Mouse (Mus musculus) lung, adult 10 weeks (tissue): Measurements from ENCODE around the gene Gpr153. TPM values are rescaled to one million over a fixed set of nuclear protein-coding genes. Genes with fewer than 3 reads are reported as not detected.

Source experiments
- polyA plus RNA-seq: library from polyadenylated mRNA; stranded (reverse); fragments of 350-450 nt; fragmentation: Illumina TruSeq; extraction: RNeasy Lipid Tissue Mini Kit (QIAGEN cat#74804); gene quantifications from one replicate; pipeline ENCODE4 v1.2.3, GENCODE M21; 2014; ENCODE audit warnings: low read depth, low replicate concordance; ENCODE audit not compliant: insufficient read depth

The Gpr153 gene
- polyA plus RNA-seq: 8.2 TPM

DNA sequence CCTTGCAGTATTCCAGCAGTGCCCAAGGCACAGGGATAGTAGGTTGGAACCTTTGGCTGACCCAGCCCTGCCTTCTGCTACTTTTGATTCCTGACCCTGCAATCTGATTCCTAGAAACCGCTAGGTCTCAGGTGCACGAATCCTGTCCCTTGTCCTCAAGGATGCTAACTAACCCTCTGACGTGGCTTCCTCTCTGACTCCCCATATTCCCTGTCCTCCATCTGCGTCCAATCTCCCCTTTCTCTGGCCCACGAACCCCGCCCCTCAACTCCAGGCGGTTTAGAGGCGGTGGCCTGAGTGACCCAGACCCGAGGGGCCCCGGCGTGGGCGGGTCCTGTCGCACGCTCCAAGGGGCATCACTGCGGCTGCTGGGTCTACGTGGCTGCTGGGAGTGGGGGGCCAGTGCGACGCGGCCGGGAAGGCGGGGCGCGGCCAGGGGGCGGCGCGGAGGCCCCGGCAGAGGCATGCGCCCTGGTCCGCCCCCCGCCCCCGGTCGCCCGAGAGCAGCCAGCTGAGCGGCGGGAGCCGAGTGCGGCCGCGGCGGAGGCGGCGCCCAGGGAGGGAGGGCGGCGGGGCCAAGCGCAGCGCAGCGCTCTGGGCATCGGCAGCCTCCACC, at the start of gene Gpr153:
Gpr153 (plus strand) TSS at position 612 of the 616 bp plus-strand sequence.

GRCm38 (mm10) chr4:152291562-152291961, 17.5 kb downstream of the Gpr153 start, which contains the start of gene Hes3:
TSS of gene Hes3 (minus strand) at chr4:152291662.

DNA sequence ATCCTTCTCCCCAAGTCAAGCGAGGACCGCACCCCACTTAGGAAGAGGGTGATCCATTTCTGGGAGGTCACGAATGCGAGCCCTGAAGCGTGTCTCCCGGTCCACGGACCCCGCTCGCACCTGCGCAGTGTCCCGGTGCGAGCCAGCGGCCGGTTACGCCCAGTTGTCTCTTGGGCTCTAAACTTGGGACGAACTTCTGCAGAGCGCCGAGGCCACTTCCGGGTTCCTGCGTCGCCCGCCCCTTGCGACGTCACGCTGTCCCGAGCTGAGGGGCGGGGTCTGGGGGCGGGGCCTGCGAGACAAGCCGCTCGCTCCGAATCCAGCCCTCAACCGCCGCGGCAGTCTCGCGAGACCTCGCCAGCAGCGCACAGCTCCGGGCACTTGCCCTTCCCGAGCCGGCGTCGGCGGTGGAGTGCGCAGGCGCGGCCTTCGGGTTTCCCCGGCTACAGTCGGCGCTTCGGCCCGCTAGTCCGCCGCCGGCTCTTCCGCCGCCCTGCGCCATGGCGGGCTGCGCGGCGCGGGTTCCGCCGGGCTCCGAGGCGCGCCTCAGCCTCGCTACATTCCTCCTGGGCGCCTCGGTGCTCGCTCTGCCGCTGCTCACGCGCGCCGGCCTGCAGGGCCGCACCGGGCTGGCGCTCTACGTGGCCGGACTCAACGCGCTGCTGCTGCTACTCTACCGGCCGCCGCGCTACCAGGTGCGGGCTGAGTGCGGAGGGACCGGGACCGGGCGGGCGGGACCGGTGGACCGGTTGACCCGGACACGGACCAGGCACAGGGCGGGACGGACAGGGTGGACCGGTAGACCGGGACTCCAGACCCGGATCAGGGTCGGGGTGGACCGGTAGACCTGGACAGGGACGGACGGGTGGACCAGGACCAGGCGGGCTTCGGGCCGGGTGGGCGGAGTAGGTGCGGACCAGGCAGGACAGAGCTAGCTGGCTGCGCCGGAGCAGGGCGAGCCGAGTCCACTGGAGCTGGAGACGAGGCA, 23.1 kb downstream of the Gpr153 start, which contains the start of gene Icmt:
Icmt (plus strand) TSS at position 354 of the 988 bp plus-strand sequence.

DNA sequence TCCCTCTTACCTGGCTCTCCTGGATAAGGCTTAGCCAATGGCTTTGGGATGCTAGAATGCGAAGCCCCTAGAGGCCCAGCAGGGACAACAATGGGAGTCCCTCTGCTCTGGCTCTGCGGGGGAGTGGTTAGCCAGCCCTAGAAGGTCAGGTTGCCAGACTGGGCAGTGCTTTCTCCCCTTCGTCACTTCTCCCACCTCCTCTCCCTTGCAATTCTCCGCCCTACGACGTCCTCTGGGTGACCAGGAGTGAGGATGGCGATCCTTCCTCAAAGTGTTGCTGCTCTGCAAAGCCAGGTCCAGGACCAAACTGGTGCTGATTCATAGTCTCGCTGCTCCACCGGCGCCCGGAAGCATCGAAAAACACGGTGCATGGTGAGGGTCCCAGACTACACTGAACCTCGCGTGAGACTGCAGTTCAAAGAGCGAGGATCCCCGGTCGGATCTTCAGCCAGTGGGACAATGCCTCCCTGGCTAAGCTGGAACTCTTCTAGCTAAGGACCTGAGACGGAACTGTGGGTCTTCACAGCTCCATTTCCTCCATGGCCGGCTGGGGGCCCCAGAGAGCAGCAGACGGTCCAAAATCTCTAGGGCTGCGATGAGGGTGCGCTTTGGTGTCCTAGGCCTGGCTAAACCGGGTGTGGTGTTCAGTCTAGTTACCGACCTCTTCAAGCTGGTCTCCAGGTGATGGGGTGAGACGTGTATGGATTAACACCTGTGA, 44.6 kb downstream of the Gpr153 start, which contains the start of gene Rnf207:
Rnf207 (minus strand) TSS at position 477 of the 718 bp plus-strand sequence.

DNA sequence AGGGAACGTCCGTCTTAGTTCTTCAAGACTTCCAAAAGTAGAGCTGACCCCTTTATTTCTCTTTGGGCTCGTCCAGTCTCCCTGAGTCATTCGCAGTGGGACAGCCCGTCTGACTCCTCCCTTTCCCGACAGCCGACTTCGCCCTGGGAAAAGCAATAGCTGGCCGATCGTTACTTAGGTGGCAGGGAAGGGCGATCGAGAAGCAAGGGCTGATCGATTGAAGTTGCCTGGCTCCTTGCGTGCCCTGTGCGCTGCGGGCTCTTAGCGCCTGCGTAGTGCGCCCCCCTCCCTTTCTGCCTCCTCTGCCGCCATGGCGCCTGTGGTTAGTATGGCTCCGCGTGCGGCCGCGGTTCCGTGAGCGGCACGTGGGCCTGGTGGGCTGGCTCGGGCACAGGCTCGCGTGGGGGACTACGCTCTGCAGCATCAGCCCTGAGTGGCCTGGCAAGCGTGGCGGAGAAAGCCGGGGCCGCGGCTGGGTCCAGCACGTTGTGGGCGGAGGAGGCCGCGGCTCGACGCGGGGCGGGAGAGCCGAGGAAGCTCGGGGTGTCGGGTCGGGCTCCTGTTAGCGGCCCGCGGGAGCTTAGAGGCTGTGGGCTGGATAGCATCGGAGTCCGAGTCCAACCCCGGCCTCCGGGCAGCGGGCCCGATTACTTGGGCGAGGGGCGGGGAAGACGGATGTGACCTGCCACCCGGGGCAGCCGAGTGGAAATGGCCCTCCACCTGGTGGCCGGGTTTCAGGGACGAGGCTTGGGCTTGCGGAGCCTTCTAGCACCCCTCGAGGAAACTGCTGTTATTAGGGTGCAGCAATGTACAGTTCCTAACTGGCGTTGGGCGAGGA, 51.8 kb downstream of the Gpr153 start, which contains the start of gene Rpl22:
Rpl22 (plus strand) TSS at position 169 of the 838 bp plus-strand sequence.

Other genes with a start within 250 kb of the Gpr153 start
- 9.2 TPM for gene Zbtb48, start 246.6 kb upstream of the Gpr153 start, polyA plus RNA-seq
- not detected for gene Tas1r1, start 235.7 kb upstream of the Gpr153 start, polyA plus RNA-seq
- gene Nol9, start 234.9 kb upstream of the Gpr153 start, polyA plus RNA-seq: 8.4 TPM
- gene Plekhg5, start 201.7 kb upstream of the Gpr153 start, polyA plus RNA-seq: 9.4 TPM
- gene Tnfrsf25, start 158.3 kb upstream of the Gpr153 start, polyA plus RNA-seq: 3.8 TPM
- 2.4 TPM for gene Espn, start 121.9 kb upstream of the Gpr153 start, polyA plus RNA-seq
- gene Hes2, start 115.4 kb upstream of the Gpr153 start, polyA plus RNA-seq: 3.3 TPM
- gene Acot7, start 96.1 kb upstream of the Gpr153 start, polyA plus RNA-seq: 118 TPM
- gene Hes3, start 17.4 kb downstream of the Gpr153 start, polyA plus RNA-seq: not detected
- 23.1 TPM for gene Icmt, start 23.0 kb downstream of the Gpr153 start, polyA plus RNA-seq
- 0.60 TPM for gene Rnf207, start 44.8 kb downstream of the Gpr153 start, polyA plus RNA-seq
- gene Rpl22, start 51.5 kb downstream of the Gpr153 start, polyA plus RNA-seq: 831 TPM
- gene Chd5, start 64.4 kb downstream of the Gpr153 start, polyA plus RNA-seq: 0.34 TPM
- 0.68 TPM for gene Nphp4, start 202.5 kb downstream of the Gpr153 start, polyA plus RNA-seq
- gene Kcnab2, start 203.6 kb downstream of the Gpr153 start, polyA plus RNA-seq: 5.5 TPM